24 mouse cellular contexts compared by ENCODE assay signal in the genomic region with DNA sequence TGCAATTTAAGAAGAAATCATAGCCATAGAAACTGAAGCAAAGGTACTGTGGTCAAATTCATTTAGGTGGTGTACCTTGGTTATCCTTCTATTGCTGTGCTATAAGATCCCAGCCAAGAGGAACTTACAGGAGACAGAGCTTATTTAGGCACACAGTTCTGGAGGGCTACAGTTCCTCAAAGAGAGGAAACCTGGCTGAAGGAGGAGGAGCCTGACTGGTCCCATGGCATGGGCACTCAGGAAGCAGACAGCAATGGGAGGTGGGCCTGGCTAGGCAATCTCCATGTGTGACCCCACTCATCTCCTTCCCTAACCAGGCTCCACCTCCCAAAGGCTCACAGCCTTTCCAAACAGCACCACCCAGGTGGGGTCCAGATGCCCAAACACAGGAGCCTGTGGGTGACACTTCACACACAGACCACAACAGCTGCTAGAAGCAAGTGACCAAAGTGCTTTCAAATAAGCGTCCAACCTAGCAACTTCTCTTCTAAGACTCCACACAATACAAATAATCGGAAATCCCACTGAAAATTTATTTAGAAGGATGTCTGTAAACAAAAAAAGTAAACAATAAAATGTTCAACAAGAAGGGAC.
"Had no signal": no experiment of that assay in that cellular context is flagged by ENCODE, and none has a peak within 500 bp of the region (broad histone marks: within the 10 kb centered on the region; RNA-seq: fewer than 3 reads in every experiment).

No protein-coding gene starts in this region.

- H3K9me3 ChIP-seq: heart, embryonic 12.5 days; hindbrain, embryonic 13.5 days; hindbrain, embryonic 15.5 days; kidney, embryonic 15.5 days; limb, embryonic 13.5 days; limb, embryonic 15.5 days; liver, embryonic 12.5 days had no signal

- ATAC-seq: hindbrain, postnatal 0 days; intestine, embryonic 16.5 days; liver, embryonic 12.5 days had no signal

- H3K36me3 ChIP-seq: heart, embryonic 12.5 days; hindbrain, embryonic 13.5 days; hindbrain, embryonic 15.5 days; kidney, embryonic 15.5 days; limb, embryonic 13.5 days; limb, embryonic 15.5 days; liver, embryonic 12.5 days had no signal

- H3K4me3 ChIP-seq: gastrocnemius, adult 2 months; heart, adult 2 months; heart, embryonic 12.5 days; hindbrain, embryonic 13.5 days; hindbrain, embryonic 15.5 days; kidney, embryonic 15.5 days; limb, embryonic 13.5 days; limb, embryonic 15.5 days; liver, embryonic 12.5 days had no signal

- DNase-seq: gastrocnemius, adult 2 months; gastrocnemius, postnatal 10 days; gastrocnemius, postnatal 25 days; heart, adult 11 months; heart, adult 2 months; heart, postnatal 10 days; kidney, adult 11 months; kidney, adult 2 months; kidney, adult 9 months; kidney, postnatal 14 days; kidney, postnatal 36 days; layer of hippocampus, adult 9-11 months; layer of hippocampus, postnatal 36 days; left cerebral cortex, postnatal 4 days had no signal

- H3K27ac ChIP-seq: gastrocnemius, adult 2 months; heart, adult 2 months; hindbrain, embryonic 13.5 days; hindbrain, embryonic 15.5 days; hindbrain, postnatal 0 days; kidney, embryonic 15.5 days; kidney, postnatal 0 days; limb, embryonic 13.5 days; limb, embryonic 15.5 days; liver, embryonic 12.5 days had no signal

- H3K27me3 ChIP-seq: heart, embryonic 12.5 days; hindbrain, embryonic 13.5 days; hindbrain, embryonic 15.5 days; kidney, embryonic 15.5 days; limb, embryonic 13.5 days; limb, embryonic 15.5 days; liver, embryonic 12.5 days had no signal
